Mouse (Mus musculus): ENCODE data around the gene Ubxn6. TPM values are rescaled to one million over a fixed set of nuclear protein-coding genes. Genes with fewer than 3 reads are reported as not detected.
"Not testable (repeated sequence)": the region's sequence is repeated elsewhere in the genome, so short reads cannot be mapped to it uniquely, and the experiment has no call there.

Ubxn6 gene
- polyA plus RNA-seq, 1 experiment from 2014 or later = 30.2 TPM

DNA sequence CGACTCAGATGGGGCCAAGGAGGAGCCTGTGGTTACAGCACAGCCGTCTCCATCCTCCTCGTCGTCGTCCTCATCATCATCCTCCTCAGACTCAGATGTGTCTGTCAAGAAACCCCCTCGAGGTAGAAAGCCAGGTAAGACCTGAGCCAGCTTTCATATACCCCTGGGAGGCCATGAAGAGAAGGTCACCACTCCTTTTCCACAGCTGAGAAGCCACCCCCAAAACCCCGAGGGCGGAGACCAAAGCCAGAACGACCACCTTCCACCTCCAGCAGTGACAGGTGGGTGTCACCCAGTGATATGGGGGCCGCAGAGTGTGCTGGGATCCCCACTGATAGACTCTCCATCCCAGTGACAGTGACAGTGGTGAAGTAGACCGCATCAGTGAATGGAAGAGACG lies 22.1 kb upstream of the Ubxn6 start:
- H3K4me3 ChIP-seq = no peak overlapping the region
- H3K27me3 ChIP-seq (ENCODE audit: poor library complexity, severe bottlenecking) = no peaks in the 10 kb centered on the region
- DNase-seq (ENCODE audit: extremely low spot score, low spot score) = no peak
- H3K4me1 ChIP-seq = no peaks in the 10 kb centered on the region
- peaks cover 92% of the 10 kb centered on the region for H3K36me3 ChIP-seq (replicated peaks)
- H3K27ac ChIP-seq = no peak overlapping the region
- H3K9me3 ChIP-seq = no peaks in the 10 kb centered on the region
- 93% methylated on average over 12 of the region's 12 CpGs for WGBS

DNA sequence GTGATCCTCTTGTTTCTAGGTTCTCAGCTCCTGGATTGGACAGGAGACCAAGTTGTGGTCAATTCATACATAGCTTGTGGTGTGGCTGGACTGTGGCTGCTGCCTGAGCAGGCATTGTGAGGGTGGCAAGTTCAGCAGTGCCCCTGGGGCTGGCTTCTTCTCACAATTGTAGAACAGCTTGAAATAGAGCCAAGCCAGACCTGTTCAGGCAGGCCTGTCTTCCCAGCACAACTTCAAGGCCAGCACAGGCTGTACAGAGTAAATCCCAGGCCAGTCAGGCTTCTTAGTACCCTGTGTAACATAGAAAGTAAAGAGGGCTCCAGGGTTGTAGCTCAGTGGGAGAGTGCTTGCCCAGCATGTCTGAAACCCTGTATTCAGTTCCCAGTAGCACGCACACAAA lies 18.0 kb upstream of the Ubxn6 start:
- Histone ChIP-seq H3K27me3 (ENCODE audit: poor library complexity, severe bottlenecking) (no peaks in the 10 kb centered on the region), H3K27ac (no peak overlapping the region), H3K4me3 (no peak overlapping the region; the same call in 1 of the 2 replicates), H3K36me3 (replicated peaks) (peaks cover 83% of the 10 kb centered on the region), H3K4me1 (no peaks in the 10 kb centered on the region), H3K9me3 (no peaks in the 10 kb centered on the region)
- DNase-seq (ENCODE audit: extremely low spot score, low spot score) = no peak
- 94% methylated on average over 1 of the region's 1 CpGs for WGBS

- no peak for DNase-seq (ENCODE audit: extremely low spot score, low spot score)
- Histone ChIP-seq H3K27ac (no peak overlapping the region), H3K4me1 (no peaks in the 10 kb centered on the region), H3K36me3 (replicated peaks) (peaks cover 83% of the 10 kb centered on the region), H3K4me3 (no peak overlapping the region; the same call in 1 of the 2 replicates), H3K27me3 (ENCODE audit: poor library complexity, severe bottlenecking) (no peaks in the 10 kb centered on the region), H3K9me3 (no peaks in the 10 kb centered on the region)
- WGBS = 76% methylated on average over 1 of the region's 1 CpGs
Measured at GRCm38 (mm10) chr17:56092312-56092711, 17.5 kb upstream of the Ubxn6 start.

- 7% methylated on average over 8 of the region's 8 CpGs for WGBS
- Histone ChIP-seq H3K4me3 (peak overlapping the region; percentile 94), H3K36me3 (replicated peaks) (peaks cover 41% of the 10 kb centered on the region), H3K27ac (peak overlapping the region; percentile 91), H3K9me3 (no peaks in the 10 kb centered on the region), H3K27me3 (ENCODE audit: poor library complexity, severe bottlenecking) (no peaks in the 10 kb centered on the region), H3K4me1 (peaks cover 31% of the 10 kb centered on the region)
- DNase-seq (ENCODE audit: extremely low spot score, low spot score) = peak; percentile 82
Measured at GRCm38 (mm10) chr17:56080781-56081585, 6.2 kb upstream of the Ubxn6 start.

DNA sequence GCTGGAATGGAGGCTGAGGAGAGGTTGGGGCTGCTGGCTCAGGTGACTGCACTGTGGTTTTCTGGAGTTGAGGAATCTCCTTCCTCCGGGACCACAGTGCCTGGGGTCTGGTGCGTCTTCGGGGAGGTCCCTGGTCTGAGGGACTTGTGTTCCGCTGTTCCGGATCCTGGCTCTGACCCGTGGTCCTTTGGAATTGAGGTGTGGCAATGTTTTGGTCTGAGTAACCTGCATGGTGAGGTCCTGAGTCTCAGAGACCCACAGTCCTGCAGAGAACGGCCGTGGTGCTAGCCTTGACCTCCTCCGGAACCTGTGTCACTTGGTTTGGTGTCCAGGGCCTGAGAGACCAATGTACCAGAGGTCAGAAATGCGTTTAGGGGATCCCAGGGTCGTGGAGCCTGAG lies 5.1 kb upstream of the Ubxn6 start:
- peaks cover 40% of the 10 kb centered on the region for H3K4me1 ChIP-seq
- DNase-seq (ENCODE audit: extremely low spot score, low spot score) = no peak
- H3K9me3 ChIP-seq = no peaks in the 10 kb centered on the region
- H3K36me3 ChIP-seq (replicated peaks) = peaks cover 30% of the 10 kb centered on the region
- no peaks in the 10 kb centered on the region for H3K27me3 ChIP-seq (ENCODE audit: poor library complexity, severe bottlenecking)
- 3% methylated on average over 11 of the region's 11 CpGs for WGBS
- H3K4me3 ChIP-seq = peak overlapping the region; percentile 94
- peak overlapping the region; percentile 91 for H3K27ac ChIP-seq

DNA sequence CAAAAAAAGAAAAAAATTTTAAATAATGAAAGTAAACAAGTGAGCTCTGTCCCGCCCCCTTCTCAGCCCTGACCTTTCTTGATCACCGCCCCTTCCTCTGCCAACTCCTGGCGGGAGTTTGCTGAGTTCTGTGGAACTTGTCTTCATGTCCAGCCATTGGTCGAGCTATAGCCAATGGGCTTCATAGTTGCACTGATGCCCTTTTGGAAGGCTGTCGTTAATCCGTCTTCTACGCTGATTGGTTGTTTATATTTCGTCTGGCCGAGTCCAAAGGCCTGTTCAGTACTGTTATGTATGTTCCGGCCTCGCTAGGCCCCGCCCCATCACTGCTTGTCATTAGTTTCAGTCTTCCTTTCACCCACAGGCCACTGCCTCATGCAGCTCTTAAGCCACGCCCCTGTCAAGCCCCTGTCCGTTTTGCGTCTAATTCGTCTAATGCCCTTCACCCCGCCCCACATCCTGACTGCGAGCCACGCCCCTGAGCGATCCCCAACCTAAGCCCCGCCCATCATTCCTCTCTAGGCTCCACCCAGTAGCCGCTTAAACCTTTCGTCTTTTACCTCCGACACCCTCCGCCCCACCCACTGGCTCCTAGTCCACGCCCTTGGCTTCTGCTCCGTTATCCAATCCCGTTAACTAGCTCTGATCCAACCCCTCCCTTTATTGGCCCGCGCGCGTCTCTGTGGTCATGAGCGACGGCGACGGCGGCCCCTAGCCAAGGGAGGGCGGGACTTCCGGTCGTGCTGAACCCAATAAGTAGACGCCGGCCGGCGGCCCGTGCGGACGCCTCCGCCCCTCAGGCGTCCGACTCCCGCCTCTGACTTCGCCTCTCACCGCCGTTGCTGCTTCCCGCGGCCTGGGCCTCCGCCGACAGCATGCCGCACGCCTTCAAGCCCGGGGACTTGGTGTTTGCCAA lies 4.3 kb upstream of the Ubxn6 start, which contains the start of gene Hdgfl2:
Gene Hdgfl2 (plus strand): TSS at position 755 of the 916 bp plus-strand sequence.
- peak within 1 kb of the TSS; percentile 94 for H3K4me3 ChIP-seq
- peak; percentile 99 for DNase-seq (ENCODE audit: extremely low spot score, low spot score)
- H3K9me3 ChIP-seq = no peaks in the 10 kb centered on the region
- peaks cover 45% of the 10 kb centered on the region for H3K4me1 ChIP-seq
- no peaks in the 10 kb centered on the region for H3K27me3 ChIP-seq (ENCODE audit: poor library complexity, severe bottlenecking)
- under 1% methylated on average over 61 of the region's 61 CpGs for WGBS
- peak within 1 kb of the TSS; percentile 91 for H3K27ac ChIP-seq
- H3K36me3 ChIP-seq (replicated peaks) = peaks cover 22% of the 10 kb centered on the region

GRCm38 (mm10) chr17:56078361-56078760 lies 3.5 kb upstream of the Ubxn6 start:
- H3K4me1 ChIP-seq = peaks cover 52% of the 10 kb centered on the region
- peaks cover 16% of the 10 kb centered on the region for H3K36me3 ChIP-seq (replicated peaks)
- peak overlapping the region; percentile 75 for H3K27ac ChIP-seq
- not testable (repeated sequence) for H3K9me3 ChIP-seq; H3K27me3 ChIP-seq (ENCODE audit: poor library complexity, severe bottlenecking); DNase-seq (ENCODE audit: extremely low spot score, low spot score)
- 63% methylated on average over 9 of the region's 9 CpGs for WGBS
- peak overlapping the region; percentile 94 for H3K4me3 ChIP-seq

DNA sequence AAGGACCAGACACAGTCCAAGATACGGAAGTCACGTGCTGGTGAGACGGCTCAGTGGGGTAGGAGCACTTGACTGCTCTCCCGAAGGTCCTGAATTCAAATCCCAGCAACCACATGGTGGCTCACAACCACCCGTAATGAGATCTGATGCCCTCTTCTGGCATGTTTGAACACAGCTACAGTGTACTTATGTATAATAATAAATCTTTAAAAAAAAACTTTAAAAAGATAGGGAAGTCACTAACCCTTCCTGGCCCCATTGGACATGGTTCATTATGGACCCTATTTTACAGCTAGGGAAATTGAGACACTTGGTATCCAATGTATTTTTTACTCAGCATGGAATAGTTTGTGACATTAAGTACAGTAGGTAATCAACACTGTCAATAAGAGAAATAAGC lies 2.7 kb upstream of the Ubxn6 start:
- H3K27ac ChIP-seq = no peak overlapping the region
- H3K4me1 ChIP-seq = peaks cover 59% of the 10 kb centered on the region

GRCm38 (mm10) chr17:56074097-56074826 lies 566 bp downstream of the Ubxn6 start:
- peak overlapping the region; percentile 89 for H3K27ac ChIP-seq
- H3K4me1 ChIP-seq = peaks cover 32% of the 10 kb centered on the region
- peak overlapping the region; percentile 69 for H3K4me3 ChIP-seq
- 10% methylated on average over 22 of the region's 22 CpGs for WGBS
- H3K27me3 ChIP-seq (ENCODE audit: poor library complexity, severe bottlenecking) = no peaks in the 10 kb centered on the region
- no peaks in the 10 kb centered on the region for H3K9me3 ChIP-seq
- peaks cover 39% of the 10 kb centered on the region for H3K36me3 ChIP-seq (replicated peaks)
- peak; percentile 88 for DNase-seq (ENCODE audit: extremely low spot score, low spot score)

More for the DNA sequence above, 2.7 kb upstream of the Ubxn6 start:
- DNase-seq (ENCODE audit: extremely low spot score, low spot score) = no peak
- H3K36me3 ChIP-seq (replicated peaks) = peaks cover 14% of the 10 kb centered on the region
- H3K9me3 ChIP-seq = no peaks in the 10 kb centered on the region
- H3K27me3 ChIP-seq (ENCODE audit: poor library complexity, severe bottlenecking) = no peaks in the 10 kb centered on the region
- 89% methylated on average over 5 of the region's 5 CpGs for WGBS
- no peak overlapping the region for H3K4me3 ChIP-seq

DNA sequence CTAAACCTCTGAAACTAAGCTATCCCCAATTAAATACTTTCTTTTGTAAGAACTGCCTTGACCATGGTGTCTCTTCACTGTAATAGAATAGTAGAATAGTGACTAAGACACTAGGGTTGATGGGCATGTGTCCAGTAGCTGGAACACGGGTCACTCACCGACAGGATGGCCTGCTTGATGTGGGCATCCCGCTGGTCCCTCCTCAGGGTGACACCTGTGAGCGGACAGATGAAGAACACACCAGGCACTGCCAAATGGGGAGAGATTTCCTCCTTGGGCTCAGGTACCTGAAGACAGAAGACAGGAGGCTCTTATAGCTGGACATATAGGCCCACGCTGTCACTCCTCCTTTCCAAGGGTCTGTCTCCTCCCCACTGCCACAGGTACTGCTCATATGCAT lies 2.6 kb downstream of the Ubxn6 start:
- peaks cover 28% of the 10 kb centered on the region for H3K4me1 ChIP-seq
- no peak overlapping the region for H3K27ac ChIP-seq
- H3K27me3 ChIP-seq (ENCODE audit: poor library complexity, severe bottlenecking) = no peaks in the 10 kb centered on the region
- H3K4me3 ChIP-seq = no peak overlapping the region
- 90% methylated on average over 5 of the region's 5 CpGs for WGBS
- no peaks in the 10 kb centered on the region for H3K9me3 ChIP-seq
- H3K36me3 ChIP-seq (replicated peaks) = peaks cover 59% of the 10 kb centered on the region
- DNase-seq (ENCODE audit: extremely low spot score, low spot score) = no peak

- peaks cover 28% of the 10 kb centered on the region for H3K4me1 ChIP-seq
- no peaks in the 10 kb centered on the region; the same call in 1 of the 2 replicates for H3K9me3 ChIP-seq
- H3K27me3 ChIP-seq (ENCODE audit: poor library complexity, severe bottlenecking) = no peaks in the 10 kb centered on the region
- DNase-seq (ENCODE audit: extremely low spot score, low spot score) = no peak
- no peak overlapping the region for H3K4me3 ChIP-seq
- no peak overlapping the region for H3K27ac ChIP-seq
- H3K36me3 ChIP-seq (replicated peaks) = peaks cover 70% of the 10 kb centered on the region
Measured at GRCm38 (mm10) chr17:56071126-56071525, 3.7 kb downstream of the Ubxn6 start.

DNA sequence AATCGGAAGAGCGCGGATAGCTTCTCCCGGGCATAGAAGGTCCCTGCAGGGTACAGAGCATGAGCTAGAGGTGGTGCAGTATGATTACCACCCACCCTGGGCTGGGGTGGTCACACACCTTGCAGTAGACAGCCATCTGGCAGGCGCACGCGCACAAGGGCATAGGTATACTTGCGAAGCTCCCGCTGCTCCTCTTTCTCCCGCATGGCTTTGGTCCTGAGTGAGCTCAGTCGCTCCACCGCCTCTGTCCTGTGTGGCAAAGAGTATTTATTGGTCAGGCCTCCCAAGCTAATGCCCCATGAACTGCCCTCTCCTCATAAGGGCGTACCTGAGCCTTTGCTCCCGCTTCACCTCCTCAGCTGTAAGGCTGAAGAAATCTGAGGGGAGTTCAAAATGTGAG lies 5.8 kb downstream of the Ubxn6 start:
- no peaks in the 10 kb centered on the region for H3K27me3 ChIP-seq (ENCODE audit: poor library complexity, severe bottlenecking)
- H3K4me3 ChIP-seq = no peak overlapping the region
- WGBS = 97% methylated on average over 14 of the region's 14 CpGs
- H3K36me3 ChIP-seq (replicated peaks) = peaks cover 91% of the 10 kb centered on the region
- no peak overlapping the region for H3K27ac ChIP-seq
- no peaks in the 10 kb centered on the region; the same call in 1 of the 2 replicates for H3K9me3 ChIP-seq
- no peak for DNase-seq (ENCODE audit: extremely low spot score, low spot score)
- H3K4me1 ChIP-seq = peaks cover 13% of the 10 kb centered on the region
